Mouse (Mus musculus) central nervous system, embryonic 14 days (tissue): ENCODE measurements around the gene Mettl18. TPM values are rescaled to one million over a fixed set of nuclear protein-coding genes. Genes with fewer than 3 reads are reported as not detected.

Source experiments
- polyA plus RNA-seq: library from polyadenylated mRNA; depleted of rRNA; stranded (reverse); fragments of >200 nt; gene quantifications from 2 replicates; pipeline ENCODE4 v1.2.3, GENCODE M21; 2012; rRNA removed

Gene Mettl18
- polyA plus RNA-seq = 4.8 and 5.0 TPM in 2 replicates

GRCm38 (mm10) chr1:163994721-163995608, at the start of gene Mettl18, which contains the start of gene BC055324:
Gene Mettl18, plus strand, starts transcription at chr1:163994889.
Gene BC055324, minus strand, starts transcription at chr1:163994796.

Other genes starting within 250 kb of the Mettl18 start
- 75.8 and 76.3 TPM in 2 replicates for gene Kifap3, start 215.3 kb upstream of the Mettl18 start, polyA plus RNA-seq
- 17.4 and 17.9 TPM in 2 replicates for gene Scyl3, start 65.8 kb upstream of the Mettl18 start, polyA plus RNA-seq
- gene BC055324, start 93 bp upstream of the Mettl18 start, polyA plus RNA-seq = 10.8 and 14.5 TPM in 2 replicates
- 0.09 TPM in 1 of 2 replicates, not detected in the other for gene Sele, start 53.3 kb downstream of the Mettl18 start, polyA plus RNA-seq
- gene Sell, start 67.1 kb downstream of the Mettl18 start, polyA plus RNA-seq = 0.11 and 0.23 TPM in 2 replicates
- 0.05 and 0.13 TPM in 2 replicates for gene Selp, start 120.4 kb downstream of the Mettl18 start, polyA plus RNA-seq
- gene F5, start 156.9 kb downstream of the Mettl18 start, polyA plus RNA-seq = 0.18 and 0.22 TPM in 2 replicates